Mouse (Mus musculus): Measurements from ENCODE around the gene Rnf144b.

DNA sequence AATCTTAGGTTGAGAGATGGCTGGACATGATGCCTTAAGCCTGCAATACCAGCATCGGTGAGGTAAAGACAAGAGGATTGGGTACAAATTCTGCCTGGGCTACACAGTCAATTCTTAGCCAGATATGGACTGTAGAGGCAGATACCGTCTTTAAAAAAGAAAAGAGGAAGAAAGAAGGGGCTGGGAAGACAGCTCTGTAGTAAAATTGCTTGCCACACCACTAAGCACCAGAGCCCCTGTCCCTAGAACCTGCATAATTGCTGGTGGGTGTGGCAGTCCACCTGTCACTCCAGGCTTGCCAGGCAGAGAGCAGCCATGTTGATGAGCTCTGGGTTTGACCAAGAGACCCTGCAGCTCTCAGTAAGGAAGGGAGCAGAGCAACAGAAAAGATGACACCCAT lies 42.8 kb downstream of the Rnf144b start:
- TF ChIP-seq POLR2A (IDR thresholded peaks at IDR 0.05; ENCODE audit: borderline replicate concordance, extremely low read depth, insufficient read depth, insufficient read length, poor library complexity, severe bottlenecking), result no peak
- no peak for TF ChIP-seq CTCF (IDR thresholded peaks at IDR 0.05; ENCODE audit: borderline replicate concordance, extremely low read depth, insufficient read depth, insufficient read length)

Measured in brain, embryonic 14.5 days (tissue).